Mouse (Mus musculus) kidney, embryonic 16.5 days (tissue): ENCODE measurements around the gene Mef2d. TPM values are rescaled to one million over a fixed set of nuclear protein-coding genes. Genes with fewer than 3 reads are reported as not detected.
A peak's percentile ranks its signal among the peaks of the same experiment; 100 is the strongest.

Experiments
- ATAC-seq: fragments of 200-750 bp; cut with Nextera tagmentation; 2 replicates; pipeline ENCODE4 v1.8.0; 2017; ENCODE audit warnings: moderate TSS enrichment; ENCODE audit not compliant: low FRiP score, low TSS enrichment
- H3K27ac ChIP-seq: fragments of 300-500 bp; sonication (generic); 2 replicates; pipeline ENCODE4 v1.5.1; 2014; ENCODE audit warnings: low read length
- H3K27me3 ChIP-seq: fragments of 300-500 bp; sonication (generic); 2 replicates; pipeline ENCODE4 v1.6.1; 2014; ENCODE audit warnings: low read length, control low read depth, mixed read lengths; ENCODE audit not compliant: insufficient read depth
- H3K36me3 ChIP-seq: fragments of 300-500 bp; sonication (generic); 2 replicates; pipeline ENCODE4 v1.6.1; 2014; ENCODE audit warnings: low read length, control low read depth, mixed read lengths; ENCODE audit not compliant: insufficient read depth
- H3K4me1 ChIP-seq: fragments of 300-500 bp; sonication (generic); 2 replicates; pipeline ENCODE4 v1.6.1; 2014; ENCODE audit warnings: low read length, control low read depth, mixed read lengths; ENCODE audit not compliant: insufficient read depth
- H3K4me2 ChIP-seq: fragments of 300-500 bp; sonication (generic); replicated peaks from 2 replicates; pipeline ENCODE4 v1.6.1; 2014; ENCODE audit warnings: low read depth, low read length
- H3K4me3 ChIP-seq: fragments of 300-500 bp; sonication (generic); 2 replicates; pipeline ENCODE4 v1.5.1; 2014; ENCODE audit warnings: mild to moderate bottlenecking, low read length
- H3K9ac ChIP-seq: fragments of 300-500 bp; sonication (generic); replicated peaks from 2 replicates; pipeline ENCODE4 v1.6.1; 2014; ENCODE audit warnings: low read length
- H3K9me3 ChIP-seq: fragments of 300-500 bp; sonication (generic); 2 replicates; pipeline ENCODE4 v1.6.1; 2016; ENCODE audit warnings: low read length, control low read depth
- WGBS: fragments of 180-500 bp; shearing (Covaris S2); extraction: QIAGEN DNeasy Blood & Tissue Kit; methylation state at CpG from one replicate; pipeline ENCODE4 v1.1.7; 2014; 5-methylcytosine and 5-hydroxymethylcytosine counted together
- microRNA-seq: library from miRNA; unstranded; fragments of <30 nt; microRNA quantifications from one replicate; pipeline ENCODE4, GENCODE M21; 2016
- polyA plus RNA-seq: library from polyadenylated mRNA; unstranded; fragments of >200 nt; fragmentation: Nextera tagmentation; extraction: Ambion mirVana; gene quantifications from 2 replicates; pipeline ENCODE4 v1.2.1, GENCODE M21; 2015

Gene Mef2d
- polyA plus RNA-seq, 1 experiment from 2014 or later: 16.9 TPM

GRCm38 (mm10) chr3:88219940-88220339 lies 77.8 kb downstream of the Mef2d start:
- no peak for ATAC-seq

GRCm38 (mm10) chr3:88220842-88221241 lies 78.7 kb downstream of the Mef2d start:
- H3K36me3 ChIP-seq: no peaks in the 10 kb centered on the region
- no peak overlapping the region for H3K4me3 ChIP-seq
- no peaks in the 10 kb centered on the region for H3K9me3 ChIP-seq
- peak; percentile 76 for ATAC-seq
- 0% methylated on average over 6 of the region's 6 CpGs for WGBS
- peaks cover 62% of the 10 kb centered on the region for H3K27me3 ChIP-seq
- no peaks in the 10 kb centered on the region for H3K4me1 ChIP-seq
- no peak overlapping the region for H3K9ac ChIP-seq
- H3K4me2 ChIP-seq: no peak overlapping the region
- H3K27ac ChIP-seq: no peak overlapping the region

More at GRCm38 (mm10) chr3:88219940-88220339, 77.8 kb downstream of the Mef2d start:
- H3K9me3 ChIP-seq: no peaks in the 10 kb centered on the region
- peaks cover 71% of the 10 kb centered on the region for H3K27me3 ChIP-seq
- WGBS: 13% methylated on average over 9 of the region's 9 CpGs
- peaks cover 9% of the 10 kb centered on the region for H3K4me1 ChIP-seq
- H3K4me3 ChIP-seq: no peak overlapping the region
- no peaks in the 10 kb centered on the region for H3K36me3 ChIP-seq
- H3K4me2 ChIP-seq: no peak overlapping the region
- no peak overlapping the region for H3K9ac ChIP-seq
- no peak overlapping the region for H3K27ac ChIP-seq

Small RNAs within 50 kb of the gene (microRNA-seq; reads per million reads assigned to microRNA genes)
- gene Gm25641 (not detected), gene Mir3093 (not detected), gene Mir9-1 (not detected)

Other genes with a start within 250 kb of the Mef2d start
- 83.2 and 115 TPM in 2 replicates for gene Hdgf, start 236.1 kb upstream of the Mef2d start, polyA plus RNA-seq
- gene Mrpl24, start 222.9 kb upstream of the Mef2d start, polyA plus RNA-seq: 76.1 and 80.1 TPM in 2 replicates
- 60.2 and 68.7 TPM in 2 replicates for gene Isg20l2, start 212.1 kb upstream of the Mef2d start, polyA plus RNA-seq
- gene Rrnad1, start 211.7 kb upstream of the Mef2d start, polyA plus RNA-seq: 19.9 and 22.7 TPM in 2 replicates
- 62.0 and 67.8 TPM in 2 replicates for gene Crabp2, start 193.7 kb upstream of the Mef2d start, polyA plus RNA-seq
- gene Nes, start 171.3 kb upstream of the Mef2d start, polyA plus RNA-seq: 25.7 and 26.6 TPM in 2 replicates
- 0.10 TPM in 1 of 2 replicates, not detected in the other for gene Bcan, start 142.1 kb upstream of the Mef2d start, polyA plus RNA-seq
- 0.13 and 0.16 TPM in 2 replicates for gene Hapln2, start 114.8 kb upstream of the Mef2d start, polyA plus RNA-seq
- gene Gpatch4, start 99.3 kb upstream of the Mef2d start, polyA plus RNA-seq: 35.2 and 42.8 TPM in 2 replicates
- gene Naxe, start 83.9 kb upstream of the Mef2d start, polyA plus RNA-seq: 181 and 190 TPM in 2 replicates
- not detected in 2 replicates for gene Ttc24, start 64.1 kb upstream of the Mef2d start, polyA plus RNA-seq
- 20.9 and 23.6 TPM in 2 replicates for gene Iqgap3, start 60.4 kb upstream of the Mef2d start, polyA plus RNA-seq
- 11.5 and 13.5 TPM in 2 replicates for gene Rhbg, start 112.3 kb downstream of the Mef2d start, polyA plus RNA-seq
- gene Gm38392, start 144.8 kb downstream of the Mef2d start, polyA plus RNA-seq: 0.15 and 2.2 TPM in 2 replicates
- 12.3 and 15.3 TPM in 2 replicates for gene Tsacc, start 154.6 kb downstream of the Mef2d start, polyA plus RNA-seq
- 575 and 599 TPM in 2 replicates for gene Cct3, start 154.7 kb downstream of the Mef2d start, polyA plus RNA-seq
- gene Glmp, start 182.7 kb downstream of the Mef2d start, polyA plus RNA-seq: 273 and 278 TPM in 2 replicates
- 7.8 and 7.9 TPM in 2 replicates for gene Tmem79, start 193.8 kb downstream of the Mef2d start, polyA plus RNA-seq
- 54.7 and 61.8 TPM in 2 replicates for gene Smg5, start 193.9 kb downstream of the Mef2d start, polyA plus RNA-seq
- gene Paqr6, start 222.2 kb downstream of the Mef2d start, polyA plus RNA-seq: 19.1 and 22.1 TPM in 2 replicates
- gene Bglap3, start 230.4 kb downstream of the Mef2d start, polyA plus RNA-seq: 0.22 and 0.71 TPM in 2 replicates
- gene Bglap2, start 236.3 kb downstream of the Mef2d start, polyA plus RNA-seq: not detected in 2 replicates
- 0.56 TPM in 1 of 2 replicates, not detected in the other for gene Bglap, start 242.1 kb downstream of the Mef2d start, polyA plus RNA-seq